In the genomic region with DNA sequence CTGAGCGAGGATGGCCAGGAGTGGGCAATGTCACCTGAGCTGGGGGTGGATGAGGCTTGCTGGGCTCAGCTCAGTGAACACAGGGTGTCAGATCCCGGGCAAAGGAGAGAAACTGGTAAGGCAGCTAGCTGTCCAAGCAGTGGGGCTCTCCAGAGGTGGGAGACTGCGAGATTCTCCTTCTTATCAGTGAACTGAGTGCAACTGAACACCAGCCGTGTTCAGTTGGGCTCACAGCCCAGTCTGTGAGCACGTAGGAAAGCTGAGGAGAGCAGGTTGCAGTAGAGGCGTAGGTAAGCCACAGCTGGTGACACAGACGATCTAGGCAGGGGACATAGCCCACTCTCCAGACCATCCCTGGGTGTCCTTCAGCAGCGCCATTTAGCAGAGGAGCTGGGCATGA, we compare ENCODE assay signal across 32 mouse cellular contexts. TPM values are rescaled to one million over a fixed set of nuclear protein-coding genes. Genes with fewer than 3 reads are reported as not detected.
DNase-seq lines count a peak whose midpoint lies in the region; ATAC-seq and TF ChIP-seq lines count a peak whose summit lies in the region.
"Had no signal": no experiment of that assay in that cellular context is flagged by ENCODE, and none has a peak within 500 bp of the region (broad histone marks: within the 10 kb centered on the region; RNA-seq: fewer than 3 reads in every experiment).

No protein-coding gene starts in this region.

- no peak for DNase-seq in heart, postnatal 14 days
- peak; percentile 9 for DNase-seq in kidney, postnatal 0 days (ENCODE audit: low spot score)
- peak; percentile 8 for DNase-seq in MEL (ENCODE audit: low read depth, low spot score)
- DNase-seq in hindbrain, embryonic 10.5 days (ENCODE audit: low spot score), result no peak
- DNase-seq: cerebellum, adult 11 months; cerebellum, adult 9-11 months; kidney, postnatal 25 days; layer of hippocampus, postnatal 36 days; right cerebral cortex, adult 18-20 months had no signal

- no peaks in the 10 kb centered on the region; the same call in 1 of the 2 replicates for H3K27me3 ChIP-seq in heart, embryonic 14.5 days (ENCODE audit: control insufficient read depth, insufficient read depth, low read length)
- H3K27me3 ChIP-seq in kidney, postnatal 0 days (ENCODE audit: insufficient read depth, low read length), result no peaks in the 10 kb centered on the region
- H3K27me3 ChIP-seq in kidney, embryonic 14.5 days (ENCODE audit: control insufficient read depth, insufficient read depth, low read length), result no peaks in the 10 kb centered on the region
- H3K27me3 ChIP-seq in MEL (ENCODE audit: control insufficient read depth in 1 of 2, insufficient read depth in 2 of 2, low read length in 2 of 2), result peaks cover 2 to 4% of the 10 kb centered on the region in 2 experiments; a peak in 3 of 4 replicates
- no peaks in the 10 kb centered on the region for H3K27me3 ChIP-seq in hindbrain, embryonic 10.5 days (ENCODE audit: insufficient read depth, poor library complexity, severe bottlenecking)
- H3K27me3 ChIP-seq: embryonic facial prominence, embryonic 12.5 days; forebrain, embryonic 13.5 days; midbrain, embryonic 12.5 days; neural tube, embryonic 15.5 days; stomach, embryonic 15.5 days had no signal

- 34% methylated on average over 8 of the region's 8 CpGs for WGBS in heart, embryonic 14.5 days
- 56% methylated on average over 8 of the region's 8 CpGs for WGBS in kidney, postnatal 0 days
- WGBS in kidney, embryonic 14.5 days, result 64% methylated on average over 8 of the region's 8 CpGs
- WGBS in hindbrain, embryonic 10.5 days, result 79% methylated on average over 8 of the region's 8 CpGs

- TF ChIP-seq EP300 in MEL (IDR thresholded peaks at IDR 0.05; ENCODE audit: low read depth in 1 of 2, low read length in 2 of 2), result no peak

- TF ChIP-seq CTCF in kidney, postnatal 0 days (IDR thresholded peaks at IDR 0.05; ENCODE audit: low read depth), result no peak
- no peak for TF ChIP-seq CTCF in MEL (IDR thresholded peaks at IDR 0.05 in 2 of 3, conservative IDR thresholded peaks at IDR 0.05 in 1 of 3; ENCODE audit: control insufficient read depth in 1 of 3, insufficient read depth in 1 of 3, low read depth in 2 of 3, low read length in 3 of 3, poor library complexity in 1 of 3, severe bottlenecking in 1 of 3)

- H3K4me1 ChIP-seq in heart, embryonic 14.5 days (ENCODE audit: control insufficient read depth in 2 of 2, insufficient read depth in 2 of 2, low read length in 2 of 2), result peaks cover 32 to 34% of the 10 kb centered on the region in 2 experiments
- H3K4me1 ChIP-seq in kidney, postnatal 0 days (replicated peaks; ENCODE audit: insufficient read depth, low read length), result no peaks in the 10 kb centered on the region
- H3K4me1 ChIP-seq in kidney, embryonic 14.5 days (ENCODE audit: control insufficient read depth, insufficient read depth, low read length), result no peaks in the 10 kb centered on the region
- H3K4me1 ChIP-seq in MEL (ENCODE audit: control insufficient read depth in 1 of 2, insufficient read depth in 2 of 2, low read length in 2 of 2), result no peaks in the 10 kb centered on the region
- peaks cover 4% of the 10 kb centered on the region for H3K4me1 ChIP-seq in hindbrain, embryonic 10.5 days (replicated peaks)
- H3K4me1 ChIP-seq: embryonic facial prominence, embryonic 12.5 days; forebrain, embryonic 13.5 days; midbrain, embryonic 12.5 days; neural tube, embryonic 15.5 days had no signal

- H3K9me3 ChIP-seq in heart, embryonic 14.5 days (ENCODE audit: control insufficient read depth, low read length), result no peaks in the 10 kb centered on the region
- H3K9me3 ChIP-seq in kidney, postnatal 0 days (replicated peaks; ENCODE audit: low read length), result no peaks in the 10 kb centered on the region
- no peaks in the 10 kb centered on the region for H3K9me3 ChIP-seq in kidney, embryonic 14.5 days (ENCODE audit: control insufficient read depth, low read length)
- H3K9me3 ChIP-seq in MEL (replicated peaks; ENCODE audit: insufficient read depth, low read length), result no peaks in the 10 kb centered on the region
- H3K9me3 ChIP-seq in hindbrain, embryonic 10.5 days, result no peaks in the 10 kb centered on the region
- H3K9me3 ChIP-seq: embryonic facial prominence, embryonic 12.5 days; forebrain, embryonic 13.5 days; heart, embryonic 10.5 days; midbrain, embryonic 12.5 days; neural tube, embryonic 15.5 days; stomach, embryonic 15.5 days had no signal

- no peaks in the 10 kb centered on the region for H3K79me2 ChIP-seq in MEL (ENCODE audit: control insufficient read depth, insufficient read depth, low read length, poor library complexity)

- H3K36me3 ChIP-seq in heart, embryonic 14.5 days (ENCODE audit: control insufficient read depth, insufficient read depth, low read length), result no peaks in the 10 kb centered on the region
- H3K36me3 ChIP-seq in kidney, postnatal 0 days (ENCODE audit: insufficient read depth, low read length), result no peaks in the 10 kb centered on the region
- no peaks in the 10 kb centered on the region for H3K36me3 ChIP-seq in kidney, embryonic 14.5 days (ENCODE audit: control insufficient read depth, insufficient read depth, low read length)
- no peaks in the 10 kb centered on the region for H3K36me3 ChIP-seq in MEL (ENCODE audit: control insufficient read depth in 1 of 2, insufficient read depth in 2 of 2, low read length in 2 of 2)
- no peaks in the 10 kb centered on the region for H3K36me3 ChIP-seq in hindbrain, embryonic 10.5 days
- H3K36me3 ChIP-seq: embryonic facial prominence, embryonic 12.5 days; heart, embryonic 10.5 days; midbrain, embryonic 12.5 days; neural tube, embryonic 15.5 days; stomach, embryonic 15.5 days had no signal

- no peak for ATAC-seq in heart, embryonic 14.5 days (ENCODE audit: insufficient number of reproducible peaks, insufficient read depth, low FRiP score, low read depth)
- ATAC-seq in kidney, postnatal 0 days (replicated peaks; ENCODE audit: low FRiP score, low read depth), result 0 out of 2 replicates have a peak, but pooled peaks have one; percentile 22
- no peak for ATAC-seq in kidney, embryonic 14.5 days (ENCODE audit: low FRiP score, low TSS enrichment)
- peak; percentile 14; the same call in 1 of the 2 replicates for ATAC-seq in megakaryocyte, adult 5-6 weeks (ENCODE audit: poor library complexity, severe bottlenecking)
- ATAC-seq: CD4-positive, CD25-positive, alpha-beta regulatory T cell, adult 4 months; forebrain, embryonic 13.5 days; intestine, postnatal 0 days had no signal

- no peak for TF ChIP-seq POLR2A in MEL (IDR thresholded peaks at IDR 0.05; ENCODE audit: control insufficient read depth in 1 of 2, insufficient read depth in 1 of 2, low read depth in 1 of 2, low read length in 2 of 2, poor library complexity in 1 of 2)

- no peak for TF ChIP-seq RAD21 in MEL (IDR thresholded peaks at IDR 0.05; ENCODE audit: low read depth, low read length)

- peak overlapping the region; percentile 14 to 37; a peak in 2 of 4 replicates for H3K27ac ChIP-seq in heart, embryonic 14.5 days (replicated peaks in 1 of 2; ENCODE audit: control insufficient read depth in 1 of 2, insufficient read depth in 1 of 2, low read depth in 2 of 2, low read length in 2 of 2)
- no peak overlapping the region for H3K27ac ChIP-seq in kidney, postnatal 0 days
- no peak overlapping the region for H3K27ac ChIP-seq in kidney, embryonic 14.5 days (ENCODE audit: low read depth, low read length)
- H3K27ac ChIP-seq in MEL (ENCODE audit: control insufficient read depth, low read depth, low read length), result no peak overlapping the region
- no peak overlapping the region for H3K27ac ChIP-seq in hindbrain, embryonic 10.5 days
- H3K27ac ChIP-seq: embryonic facial prominence, embryonic 12.5 days; forebrain, embryonic 13.5 days; heart, embryonic 10.5 days; layer of hippocampus, adult 2 months; midbrain, embryonic 12.5 days; neural tube, embryonic 15.5 days; stomach, embryonic 15.5 days had no signal

- intact Hi-C loops in heart, postnatal 14 days (cut with DNase I), result no loop called here

- H3K9ac ChIP-seq in heart, embryonic 14.5 days (ENCODE audit: low read length), result no peak overlapping the region
- H3K9ac ChIP-seq in kidney, postnatal 0 days (ENCODE audit: low read depth, low read length), result no peak overlapping the region
- no peak overlapping the region for H3K9ac ChIP-seq in kidney, embryonic 14.5 days (ENCODE audit: low read depth, low read length)
- H3K9ac ChIP-seq in MEL (ENCODE audit: control insufficient read depth, low read depth, low read length, poor library complexity, severe bottlenecking), result no peak overlapping the region
- H3K9ac ChIP-seq: embryonic facial prominence, embryonic 12.5 days; forebrain, embryonic 13.5 days; midbrain, embryonic 12.5 days; neural tube, embryonic 15.5 days; stomach, embryonic 15.5 days had no signal

- no peak overlapping the region for H3K4me3 ChIP-seq in heart, embryonic 14.5 days (ENCODE audit: control insufficient read depth in 1 of 2, insufficient read depth in 1 of 2, low read depth in 1 of 2, low read length in 2 of 2)
- no peak overlapping the region for H3K4me3 ChIP-seq in kidney, postnatal 0 days (replicated peaks; ENCODE audit: low read depth, low read length)
- H3K4me3 ChIP-seq in kidney, embryonic 14.5 days (ENCODE audit: low read length), result no peak overlapping the region
- no peak overlapping the region for H3K4me3 ChIP-seq in MEL (ENCODE audit: control insufficient read depth in 1 of 2, insufficient read depth in 1 of 2, low read depth in 2 of 2, low read length in 2 of 2)
- H3K4me3 ChIP-seq in hindbrain, embryonic 10.5 days, result no peak overlapping the region
- H3K4me3 ChIP-seq: embryonic facial prominence, embryonic 12.5 days; forebrain, embryonic 13.5 days; heart, embryonic 10.5 days; layer of hippocampus, adult 2 months; midbrain, embryonic 12.5 days; neural tube, embryonic 15.5 days; stomach, embryonic 15.5 days had no signal

- no peak overlapping the region for H3K4me2 ChIP-seq in heart, embryonic 14.5 days (ENCODE audit: low read length)
- H3K4me2 ChIP-seq in kidney, postnatal 0 days (ENCODE audit: low read length), result no peak overlapping the region
- H3K4me2 ChIP-seq in kidney, embryonic 14.5 days (replicated peaks; ENCODE audit: low read depth, low read length), result no peak overlapping the region
- H3K4me2 ChIP-seq: embryonic facial prominence, embryonic 12.5 days; forebrain, embryonic 13.5 days; midbrain, embryonic 12.5 days; neural tube, embryonic 15.5 days; stomach, embryonic 15.5 days had no signal

RNA-seq across cellular contexts. Expression of a gene that starts 2.4 kb away (rescaled TPM):
- polyA plus RNA-seq in heart, embryonic 14.5 days (2014; fragmentation: Nextera tagmentation; extraction: Ambion mirVana), result 0.04 TPM in 2 replicates
- total RNA-seq in heart, postnatal 14 days (2021), result 1 to 10 TPM in 1 of 2 experiments, not detected in 1; 2.1 TPM
- 0.01 TPM in 2 replicates for polyA plus RNA-seq in kidney, postnatal 0 days (2015; fragmentation: Nextera tagmentation; extraction: Ambion mirVana)
- 0.01 TPM in 2 replicates for polyA plus RNA-seq in kidney, embryonic 14.5 days (2014; fragmentation: Nextera tagmentation; extraction: Ambion mirVana)
- total RNA-seq in MEL (2012; rRNA removed), result not detected in 2 replicates
- polyA plus RNA-seq in MEL (2012; ENCODE audit: insufficient read depth in 1 of 2, insufficient read length in 2 of 2, low read depth in 1 of 2, low replicate concordance in 2 of 2, missing spikeins in 1 of 2), result under 1 TPM in 1 of 2 experiments, not detected in 1; 0.01 TPM
- 0.05 TPM in 1 of 2 replicates, not detected in the other for total RNA-seq in megakaryocyte, adult 5-6 weeks (2015)
- total RNA-seq in megakaryocyte, adult 5-6 weeks (2017), result not detected in 2 replicates
- 0.01 and 0.02 TPM in 2 replicates for polyA plus RNA-seq in hindbrain, embryonic 10.5 days (2016; fragmentation: Nextera tagmentation; extraction: Ambion mirVana)
- total RNA-seq: adrenal gland, adult 18-20 months; adrenal gland, postnatal 4 days; gastrocnemius, adult 18-20 months; layer of hippocampus, adult 2 months; layer of hippocampus, postnatal 36 days; left cerebral cortex, postnatal 10 days; liver, adult 2 months had no signal
- polyA plus RNA-seq: CD4-positive, CD25-positive, alpha-beta regulatory T cell, adult 4 months; cortical plate, adult 2 months; limb, embryonic 11.5 days; liver, adult 2 months; liver, embryonic 16.5 days; urinary bladder, adult 2 months had no signal

RNA-seq across cellular contexts. Expression of a gene that starts 47.7 kb away (rescaled TPM):
- 0.07 TPM in 1 of 2 replicates, not detected in the other for polyA plus RNA-seq in heart, embryonic 14.5 days (2014; fragmentation: Nextera tagmentation; extraction: Ambion mirVana)
- total RNA-seq in heart, postnatal 14 days (2021), result under 1 TPM in 1 of 2 experiments, not detected in 1; 0.02 TPM
- not detected in 2 replicates for polyA plus RNA-seq in kidney, postnatal 0 days (2015; fragmentation: Nextera tagmentation; extraction: Ambion mirVana)
- not detected in 2 replicates for polyA plus RNA-seq in kidney, embryonic 14.5 days (2014; fragmentation: Nextera tagmentation; extraction: Ambion mirVana)
- total RNA-seq in MEL (2012; rRNA removed), result not detected in 2 replicates
- polyA plus RNA-seq in MEL (2012; ENCODE audit: insufficient read depth in 1 of 2, insufficient read length in 2 of 2, low read depth in 1 of 2, low replicate concordance in 2 of 2, missing spikeins in 1 of 2), result not detected
- total RNA-seq in megakaryocyte, adult 5-6 weeks (2015), result not detected in 2 replicates
- under 0.01 TPM in 1 of 2 replicates, not detected in the other for total RNA-seq in megakaryocyte, adult 5-6 weeks (2017)
- not detected in 2 replicates for polyA plus RNA-seq in hindbrain, embryonic 10.5 days (2016; fragmentation: Nextera tagmentation; extraction: Ambion mirVana)
- total RNA-seq: adrenal gland, adult 18-20 months; adrenal gland, postnatal 4 days; gastrocnemius, adult 18-20 months; gastrocnemius, postnatal 4 days; layer of hippocampus, adult 2 months; layer of hippocampus, postnatal 36 days; left cerebral cortex, postnatal 10 days; liver, adult 2 months had no signal
- polyA plus RNA-seq: cortical plate, adult 2 months; embryonic facial prominence, embryonic 12.5 days; forebrain, embryonic 13.5 days; heart, embryonic 10.5 days; hindbrain, embryonic 11.5 days; intestine, postnatal 0 days; limb, embryonic 11.5 days; liver, embryonic 16.5 days; midbrain, embryonic 12.5 days; neural tube, embryonic 15.5 days; urinary bladder, adult 2 months had no signal

Comparison
In these comparisons a context has a peak if more than half of its experiments do, and no peak if none do; other contexts are left out.
1. ATAC-seq: peak in kidney, postnatal 0 days (single experiment) and megakaryocyte, adult 5-6 weeks (single experiment); none in heart, embryonic 14.5 days (single experiment) and kidney, embryonic 14.5 days (single experiment).
2. H3K27ac ChIP-seq: peak in heart, embryonic 14.5 days (2 of 2); none in kidney, postnatal 0 days (single experiment), kidney, embryonic 14.5 days (single experiment), MEL (single experiment) and hindbrain, embryonic 10.5 days (single experiment).
3. DNase-seq: peak in kidney, postnatal 0 days (single experiment) and MEL (single experiment); none in heart, postnatal 14 days (0 of 2) and hindbrain, embryonic 10.5 days (single experiment).